8 mouse cellular contexts compared by ENCODE assay signal in genomic region chr4:140581730-140582389, GRCm38 (mm10).
DNase-seq lines count a peak whose midpoint lies in the region; ATAC-seq and TF ChIP-seq lines count a peak whose summit lies in the region.
"Had no signal": no experiment of that assay in that cellular context is flagged by ENCODE, and none has a peak within 500 bp of the region (broad histone marks: within the 10 kb centered on the region; RNA-seq: fewer than 3 reads in every experiment).

No protein-coding gene starts in this region.

- H3K27ac ChIP-seq in midbrain, embryonic 13.5 days, result no peak overlapping the region
- H3K27ac ChIP-seq in midbrain, embryonic 10.5 days (replicated peaks), result no peak overlapping the region
- peak overlapping the region; percentile 70 to 76 for H3K27ac ChIP-seq in heart, embryonic 14.5 days (replicated peaks in 1 of 2; ENCODE audit: control insufficient read depth in 1 of 2, insufficient read depth in 1 of 2, low read depth in 2 of 2, low read length in 2 of 2)
- 0 out of 2 replicates have a peak overlapping the region, but pooled peaks have one; percentile 16 for H3K27ac ChIP-seq in liver, postnatal 0 days (ENCODE audit: low read depth)
- H3K27ac ChIP-seq in left cerebral cortex, adult 2 months, result no peak overlapping the region
- H3K27ac ChIP-seq: limb, embryonic 15.5 days had no signal

- no peaks in the 10 kb centered on the region for H3K9me3 ChIP-seq in midbrain, embryonic 13.5 days
- no peaks in the 10 kb centered on the region for H3K9me3 ChIP-seq in midbrain, embryonic 10.5 days (replicated peaks)
- H3K9me3 ChIP-seq in heart, embryonic 14.5 days (ENCODE audit: control insufficient read depth, low read length), result no peaks in the 10 kb centered on the region
- no peaks in the 10 kb centered on the region for H3K9me3 ChIP-seq in liver, postnatal 0 days (ENCODE audit: low read length)
- H3K9me3 ChIP-seq: limb, embryonic 15.5 days had no signal

- no peak overlapping the region for H3K4me2 ChIP-seq in midbrain, embryonic 13.5 days (replicated peaks)
- peak overlapping the region; percentile 63 for H3K4me2 ChIP-seq in heart, embryonic 14.5 days (ENCODE audit: low read length)
- H3K4me2 ChIP-seq in liver, postnatal 0 days (ENCODE audit: low read depth, low read length), result peak overlapping the region; percentile 38; the same call in 1 of the 2 replicates
- H3K4me2 ChIP-seq: limb, embryonic 15.5 days had no signal

- ATAC-seq in midbrain, embryonic 13.5 days, result peak; percentile 56; the same call in 1 of the 2 replicates
- peak; percentile 68 for ATAC-seq in heart, embryonic 14.5 days (ENCODE audit: insufficient number of reproducible peaks, insufficient read depth, low FRiP score, low read depth)
- ATAC-seq in liver, postnatal 0 days, result no peak

- TF ChIP-seq EP300 in liver, postnatal 0 days (IDR thresholded peaks at IDR 0.05; ENCODE audit: low read depth), result no peak

- no peak for TF ChIP-seq CTCF in liver, postnatal 0 days (IDR thresholded peaks at IDR 0.05; ENCODE audit: low read depth)
- TF ChIP-seq CTCF in left cerebral cortex, adult 2 months (IDR thresholded peaks at IDR 0.05), result no peak

- intact Hi-C loops in left cerebral cortex, adult 2 months (cut with DNase I), result no loop called here

- peaks cover 96% of the 10 kb centered on the region for H3K36me3 ChIP-seq in midbrain, embryonic 13.5 days
- peaks cover 100% of the 10 kb centered on the region for H3K36me3 ChIP-seq in midbrain, embryonic 10.5 days
- peaks cover 39% of the 10 kb centered on the region for H3K36me3 ChIP-seq in heart, embryonic 14.5 days (ENCODE audit: control insufficient read depth, insufficient read depth, low read length)
- peaks cover 25% of the 10 kb centered on the region for H3K36me3 ChIP-seq in liver, postnatal 0 days (replicated peaks; ENCODE audit: insufficient read depth, low read length)

- no peak overlapping the region for H3K9ac ChIP-seq in midbrain, embryonic 13.5 days (replicated peaks)
- H3K9ac ChIP-seq in heart, embryonic 14.5 days (ENCODE audit: low read length), result peak overlapping the region; percentile 65
- no peak overlapping the region for H3K9ac ChIP-seq in liver, postnatal 0 days (replicated peaks)
- H3K9ac ChIP-seq: limb, embryonic 15.5 days had no signal

- H3K4me3 ChIP-seq in midbrain, embryonic 13.5 days (replicated peaks), result no peak overlapping the region
- no peak overlapping the region for H3K4me3 ChIP-seq in midbrain, embryonic 10.5 days
- peak overlapping the region; percentile 34 to 42 for H3K4me3 ChIP-seq in heart, embryonic 14.5 days (ENCODE audit: control insufficient read depth in 1 of 2, insufficient read depth in 1 of 2, low read depth in 1 of 2, low read length in 2 of 2)
- no peak overlapping the region for H3K4me3 ChIP-seq in liver, postnatal 0 days (ENCODE audit: low read depth, low read length)
- no peak overlapping the region for H3K4me3 ChIP-seq in left cerebral cortex, adult 2 months
- H3K4me3 ChIP-seq: limb, embryonic 15.5 days had no signal

- no peaks in the 10 kb centered on the region for H3K4me1 ChIP-seq in midbrain, embryonic 13.5 days (replicated peaks)
- H3K4me1 ChIP-seq in midbrain, embryonic 10.5 days, result peaks cover 10% of the 10 kb centered on the region; the same call in 1 of the 2 replicates
- H3K4me1 ChIP-seq in heart, embryonic 14.5 days (ENCODE audit: control insufficient read depth in 2 of 2, insufficient read depth in 2 of 2, low read length in 2 of 2), result peaks cover 20 to 24% of the 10 kb centered on the region in 2 experiments
- peaks cover 39% of the 10 kb centered on the region for H3K4me1 ChIP-seq in liver, postnatal 0 days (ENCODE audit: insufficient read depth)

- H3K27me3 ChIP-seq in midbrain, embryonic 13.5 days, result no peaks in the 10 kb centered on the region
- no peaks in the 10 kb centered on the region for H3K27me3 ChIP-seq in midbrain, embryonic 10.5 days (ENCODE audit: low read depth, poor library complexity, severe bottlenecking)
- no peaks in the 10 kb centered on the region for H3K27me3 ChIP-seq in heart, embryonic 14.5 days (ENCODE audit: control insufficient read depth, insufficient read depth, low read length)
- no peaks in the 10 kb centered on the region for H3K27me3 ChIP-seq in liver, postnatal 0 days (ENCODE audit: insufficient read depth, low read length)
- H3K27me3 ChIP-seq: limb, embryonic 15.5 days had no signal

- WGBS in midbrain, embryonic 13.5 days, result 83% methylated on average over 23 of the region's 23 CpGs
- 88% methylated on average over 23 of the region's 23 CpGs for WGBS in midbrain, embryonic 10.5 days
- WGBS in heart, embryonic 14.5 days, result 52% methylated on average over 23 of the region's 23 CpGs
- 65% methylated on average over 23 of the region's 23 CpGs for WGBS in liver, postnatal 0 days (ENCODE audit: insufficient replicate concordance)

- no peak for DNase-seq in midbrain, embryonic 10.5 days (ENCODE audit: low spot score)
- DNase-seq in cerebellum, adult 9-11 months, result peak; percentile 63
- DNase-seq in liver, postnatal 0 days, result no peak
- no peak for DNase-seq in embryo, embryonic 10 days (ENCODE audit: low spot score)
- DNase-seq in left cerebral cortex, adult 2 months (ENCODE audit: extremely low spot score in 1 of 2, low spot score in 2 of 2), result no peak

Comparison
In these comparisons a context has a peak if more than half of its experiments do, and no peak if none do; other contexts are left out.
1. H3K27ac ChIP-seq: peak in heart, embryonic 14.5 days (2 of 2) and liver, postnatal 0 days (single experiment); none in midbrain, embryonic 13.5 days (single experiment), midbrain, embryonic 10.5 days (single experiment) and left cerebral cortex, adult 2 months (single experiment).
2. H3K4me3 ChIP-seq: peak in heart, embryonic 14.5 days (2 of 2); none in midbrain, embryonic 13.5 days (single experiment), midbrain, embryonic 10.5 days (single experiment), liver, postnatal 0 days (single experiment) and left cerebral cortex, adult 2 months (single experiment).